Mouse (Mus musculus) G1E (cell line): ENCODE results near the gene Phpt1. TPM values are rescaled to one million over a fixed set of nuclear protein-coding genes. Genes with fewer than 3 reads are reported as not detected.
A peak's percentile ranks its signal among the peaks of the same experiment; 100 is the strongest.

Experiments
- ATAC-seq: 2 replicates; pipeline ENCODE4 v1.8.0; 2016; ENCODE audit warnings: mild to moderate bottlenecking; ENCODE audit not compliant: insufficient number of reproducible peaks, poor library complexity, low FRiP score, severe bottlenecking; ENCODE audit errors: extremely low read depth
- DNase-seq: peaks from one replicate; pipeline ENCODE4 v3.0.0; 2012; ENCODE audit warnings: low spot score
- H3K27me3 ChIP-seq: 2 replicates; pipeline ENCODE4 v1.6.1; 2012; ENCODE audit warnings: mild to moderate bottlenecking, low read length, inconsistent platforms; ENCODE audit not compliant: insufficient read depth
- H3K36me3 ChIP-seq: replicated peaks from 2 replicates; pipeline ENCODE3; 2012; ENCODE audit warnings: mild to moderate bottlenecking, inconsistent platforms
- H3K4me1 ChIP-seq: 2 replicates; pipeline ENCODE4 v1.6.1; 2012; ENCODE audit warnings: low read depth, low read length, inconsistent platforms, mixed read lengths; ENCODE audit not compliant: insufficient read depth
- H3K4me3 ChIP-seq: 2 replicates; pipeline ENCODE4 v1.5.1; 2012; ENCODE audit warnings: low read depth, mild to moderate bottlenecking, inconsistent platforms, low read length, moderate library complexity, mixed read lengths
- H3K9me3 ChIP-seq: replicated peaks from 2 replicates; pipeline ENCODE4 v1.6.1; 2012; ENCODE audit warnings: inconsistent platforms
- CTCF ChIP-seq: IDR thresholded peaks from 2 replicates; pipeline ENCODE4 v1.5.1; 2012; ENCODE audit warnings: low read depth, low read length, inconsistent platforms, mixed read lengths
- GATA1 ChIP-seq: IDR thresholded peaks from 2 replicates; pipeline ENCODE4 v1.6.1; 2012; ENCODE audit warnings: borderline replicate concordance, low read length, inconsistent platforms, mixed read lengths
- GATA2 ChIP-seq: IDR thresholded peaks from 2 replicates; pipeline ENCODE4 v1.6.1; 2012; ENCODE audit warnings: low read depth, low read length, inconsistent platforms, borderline replicate concordance
- POLR2AphosphoS5 ChIP-seq: IDR thresholded peaks from 2 replicates; pipeline ENCODE4 v1.6.1; 2012; ENCODE audit warnings: low read depth, low read length, inconsistent platforms; ENCODE audit not compliant: insufficient replicate concordance
- TAL1 ChIP-seq: conservative IDR thresholded peaks from 2 replicates; pipeline ENCODE4 v1.6.1; 2012; ENCODE audit warnings: low read depth, low read length, inconsistent platforms, mixed read lengths
- polyA plus RNA-seq: library from polyadenylated mRNA; stranded (reverse); fragments of >175 nt; gene quantifications from 2 replicates; pipeline ENCODE4 v1.2.3, GENCODE M21; 2012
- total RNA-seq, 2 experiments: library from RNA; stranded (forward) in 1 of 2; stranded (reverse) in 1 of 2; fragments of 200-1000 nt in 1 of 2; fragments of >200 nt in 1 of 2; fragmentation: Nextera tagmentation in 1 of 2; gene quantifications; 2 replicates each; pipeline ENCODE4 v1.2.3; 2014 to 2017

The Phpt1 gene
- total and polyA plus RNA-seq, 3 experiments, result 1.4 to 12.5 (median 9.5) TPM

- Histone ChIP-seq H3K4me3 (no peak overlapping the region), H3K27me3 (peaks cover 4% of the 10 kb centered on the region; the same call in 1 of the 2 replicates), H3K9me3 (peaks cover 21% of the 10 kb centered on the region), H3K4me1 (peaks cover 30% of the 10 kb centered on the region), H3K36me3 (peaks cover 68% of the 10 kb centered on the region)
- DNase-seq, result no peak
- no peak for TF ChIP-seq POLR2AphosphoS5
- no peak for TF ChIP-seq GATA1
- no peak for TF ChIP-seq GATA2
- no peak for TF ChIP-seq TAL1
- TF ChIP-seq CTCF, result no peak
- ATAC-seq, result no peak
These were observed 8.5 kb upstream of the Phpt1 start for GRCm38 (mm10) chr2:25583571-25583970.

GRCm38 (mm10) chr2:25583120-25583481 lies 8.1 kb upstream of the Phpt1 start:
- Histone ChIP-seq H3K9me3 (peaks cover 26% of the 10 kb centered on the region), H3K36me3 (peaks cover 63% of the 10 kb centered on the region)
- TF ChIP-seq GATA1, result no peak
- TF ChIP-seq GATA2, result no peak
- no peak for TF ChIP-seq TAL1
- no peak for TF ChIP-seq CTCF
- TF ChIP-seq POLR2AphosphoS5, result no peak

GRCm38 (mm10) chr2:25582466-25583119 lies 7.6 kb upstream of the Phpt1 start:
- Histone ChIP-seq H3K27me3 (peaks cover 4% of the 10 kb centered on the region; the same call in 1 of the 2 replicates), H3K9me3 (peaks cover 31% of the 10 kb centered on the region), H3K4me1 (peaks cover 28% of the 10 kb centered on the region), H3K4me3 (no peak overlapping the region), H3K36me3 (peaks cover 58% of the 10 kb centered on the region)
- no peak for ATAC-seq
- no peak for DNase-seq
- TF ChIP-seq GATA1 (no peak), CTCF (no peak), POLR2AphosphoS5 (no peak), TAL1 (no peak), GATA2 (no peak)

More at GRCm38 (mm10) chr2:25583120-25583481, 8.1 kb upstream of the Phpt1 start:
- Histone ChIP-seq H3K4me1 (peaks cover 28% of the 10 kb centered on the region), H3K4me3 (no peak overlapping the region), H3K27me3 (peaks cover 4% of the 10 kb centered on the region; the same call in 1 of the 2 replicates)
- DNase-seq, result no peak
- no peak for ATAC-seq

- Histone ChIP-seq H3K4me3 (no peak overlapping the region), H3K36me3 (peaks cover 51% of the 10 kb centered on the region), H3K27me3 (peaks cover 4% of the 10 kb centered on the region; the same call in 1 of the 2 replicates), H3K9me3 (peaks cover 38% of the 10 kb centered on the region), H3K4me1 (peaks cover 28% of the 10 kb centered on the region)
- DNase-seq (no peak), ATAC-seq (no peak; the same call in 1 of the 2 replicates)
- no peak for TF ChIP-seq TAL1
- no peak for TF ChIP-seq GATA1
- no peak for TF ChIP-seq POLR2AphosphoS5
- no peak for TF ChIP-seq GATA2
- no peak for TF ChIP-seq CTCF
These were observed 6.9 kb upstream of the Phpt1 start for GRCm38 (mm10) chr2:25581901-25582301.

- DNase-seq (peak; percentile 75), ATAC-seq (no peak)
- no peak for TF ChIP-seq GATA2
- TF ChIP-seq CTCF, result peak; percentile 79
- peaks cover 28% of the 10 kb centered on the region for H3K4me1 ChIP-seq
- H3K4me3 ChIP-seq, result 0 out of 2 replicates have a peak within 1 kb of the TSS, but pooled peaks have one; percentile 18
- H3K27me3 ChIP-seq, result peaks cover 4% of the 10 kb centered on the region; the same call in 1 of the 2 replicates
- H3K36me3 ChIP-seq, result peaks cover 46% of the 10 kb centered on the region
- H3K9me3 ChIP-seq, result peaks cover 43% of the 10 kb centered on the region
These were observed 6.4 kb upstream of the Phpt1 start, which contains the start of gene Ajm1 for GRCm38 (mm10) chr2:25581294-25581864. Gene Ajm1, minus strand, starts transcription at chr2:25581757.

- Histone ChIP-seq H3K4me3 (no peak overlapping the region), H3K9me3 (peaks cover 50% of the 10 kb centered on the region), H3K4me1 (peaks cover 30% of the 10 kb centered on the region), H3K36me3 (peaks cover 39% of the 10 kb centered on the region), H3K27me3 (peaks cover 4% of the 10 kb centered on the region; the same call in 1 of the 2 replicates)
- DNase-seq (no peak), ATAC-seq (no peak)
- no peak for TF ChIP-seq GATA2
- no peak for TF ChIP-seq TAL1
- no peak for TF ChIP-seq POLR2AphosphoS5
- TF ChIP-seq CTCF, result no peak
These were observed 5.6 kb upstream of the Phpt1 start for GRCm38 (mm10) chr2:25580621-25581101.
